Mouse (Mus musculus): Measurements from ENCODE around the gene Mrnip.

Gene Mrnip

GRCm38 (mm10) chr11:50159347-50159746 lies 14.9 kb upstream of the Mrnip start:
- no peak for DNase-seq (ENCODE audit: low spot score in 2 of 2)

- DNase-seq (ENCODE audit: low spot score in 2 of 2): no peak
Measured at GRCm38 (mm10) chr11:50161578-50162304, 12.5 kb upstream of the Mrnip start.

- no peak for DNase-seq (ENCODE audit: low spot score in 2 of 2)
Measured at GRCm38 (mm10) chr11:50162338-50163050, 11.8 kb upstream of the Mrnip start.

GRCm38 (mm10) chr11:50168352-50168751 lies 5.9 kb upstream of the Mrnip start:
- DNase-seq (ENCODE audit: low spot score in 2 of 2): no peak

GRCm38 (mm10) chr11:50174730-50175187 lies 515 bp downstream of the Mrnip start:
- peak; percentile 97 for DNase-seq (ENCODE audit: low spot score in 2 of 2)

- DNase-seq (ENCODE audit: low spot score in 2 of 2): no peak
Measured at GRCm38 (mm10) chr11:50176351-50176750, 2.1 kb downstream of the Mrnip start.

- DNase-seq (ENCODE audit: low spot score in 2 of 2): peak in 1 of 2 experiments; percentile 49
Measured at GRCm38 (mm10) chr11:50177111-50177510, 2.9 kb downstream of the Mrnip start.

- DNase-seq (ENCODE audit: low spot score in 2 of 2): no peak
Measured at GRCm38 (mm10) chr11:50178532-50179488, 4.6 kb downstream of the Mrnip start.

- DNase-seq (ENCODE audit: low spot score in 2 of 2): no peak
Measured at GRCm38 (mm10) chr11:50180478-50181231, 6.4 kb downstream of the Mrnip start.

- no peak for DNase-seq (ENCODE audit: low spot score in 2 of 2)
Measured at GRCm38 (mm10) chr11:50182702-50183101, 8.5 kb downstream of the Mrnip start.

GRCm38 (mm10) chr11:50184788-50185187 lies 10.5 kb downstream of the Mrnip start:
- no peak for DNase-seq (ENCODE audit: low spot score in 2 of 2)

GRCm38 (mm10) chr11:50188682-50189081 lies 14.4 kb downstream of the Mrnip start:
- no peak for DNase-seq (ENCODE audit: low spot score in 2 of 2)

- no peak for DNase-seq (ENCODE audit: low spot score in 2 of 2)
Measured at GRCm38 (mm10) chr11:50190362-50190761, 16.1 kb downstream of the Mrnip start.

- DNase-seq (ENCODE audit: low spot score in 2 of 2): no peak
Measured at GRCm38 (mm10) chr11:50192278-50192677, 18.0 kb downstream of the Mrnip start.

- no peak for DNase-seq (ENCODE audit: low spot score in 2 of 2)
Measured at GRCm38 (mm10) chr11:50194070-50194469, 19.8 kb downstream of the Mrnip start.

GRCm38 (mm10) chr11:50194793-50195192 lies 20.5 kb downstream of the Mrnip start:
- no peak for DNase-seq (ENCODE audit: low spot score in 2 of 2)

- no peak for DNase-seq (ENCODE audit: low spot score in 2 of 2)
Measured at GRCm38 (mm10) chr11:50197500-50197899, 23.3 kb downstream of the Mrnip start.

GRCm38 (mm10) chr11:50198219-50198846 lies 24.1 kb downstream of the Mrnip start:
- no peak for DNase-seq (ENCODE audit: low spot score in 2 of 2)

GRCm38 (mm10) chr11:50198916-50199315 lies 24.7 kb downstream of the Mrnip start:
- no peak for DNase-seq (ENCODE audit: low spot score in 2 of 2)

GRCm38 (mm10) chr11:50200613-50201012 lies 26.4 kb downstream of the Mrnip start:
- DNase-seq (ENCODE audit: low spot score in 2 of 2): no peak

GRCm38 (mm10) chr11:50201590-50201989 lies 27.3 kb downstream of the Mrnip start:
- no peak for DNase-seq (ENCODE audit: low spot score in 2 of 2)

Measured in right cerebral cortex, postnatal 36 days (tissue).